Mouse (Mus musculus) bone marrow, adult 2 months (tissue): ENCODE measurements around the gene Doc2b.

Experiments used
- CTCF ChIP-seq: fragments of 200-500 bp; IDR thresholded peaks from 2 replicates; pipeline ENCODE4 v1.5.1; 2011; ENCODE audit warnings: low read length, control low read depth; ENCODE audit not compliant: control insufficient read depth, insufficient read depth
- POLR2A ChIP-seq: fragments of 200-500 bp; IDR thresholded peaks from 2 replicates; pipeline ENCODE4 v1.6.1; 2011; ENCODE audit warnings: low read depth, mild to moderate bottlenecking, control low read depth, low read length, borderline replicate concordance; ENCODE audit not compliant: control insufficient read depth

GRCm38 (mm10) chr11:75794602-75795320, 1.1 kb downstream of the Doc2b start:
- no peak for TF ChIP-seq POLR2A
- TF ChIP-seq CTCF = no peak
